Mouse (Mus musculus): Measurements from ENCODE around the gene 4930555G01Rik. TPM values are rescaled to one million over a fixed set of nuclear protein-coding genes. Genes with fewer than 3 reads are reported as not detected.
"Not testable (repeated sequence)": the region's sequence is repeated elsewhere in the genome, so short reads cannot be mapped to it uniquely, and the experiment has no call there.

The 4930555G01Rik gene
- not detected in 2 replicates for polyA plus RNA-seq (2015; fragmentation: Nextera tagmentation; extraction: Ambion mirVana)

DNA sequence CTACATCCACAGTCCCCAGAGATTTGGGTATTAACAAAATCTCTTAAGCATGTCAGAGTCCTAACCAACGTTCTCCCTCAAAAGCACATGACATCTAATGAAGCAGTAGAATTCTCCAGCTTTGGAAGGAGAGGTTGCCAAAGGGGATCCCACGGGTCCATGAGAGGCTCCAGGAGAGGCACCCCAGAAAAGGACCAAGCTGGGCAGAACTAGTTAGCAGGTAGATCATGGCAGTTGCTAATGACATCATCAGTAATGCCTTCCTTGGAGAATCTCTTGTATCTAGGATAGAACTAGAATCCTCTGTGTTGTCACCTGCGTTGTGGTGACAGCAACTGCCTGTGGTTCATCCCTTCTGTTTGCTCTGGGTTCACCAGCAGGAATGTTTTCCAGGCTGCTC lies at the start of gene 4930555G01Rik:
TSS of gene 4930555G01Rik (plus strand) at position 301 of the 400 bp plus-strand sequence.
- H3K27ac ChIP-seq (replicated peaks); ATAC-seq (ENCODE audit: low read depth): not testable (repeated sequence)
- WGBS = no CpG with 5 or more reads among the region's 3 CpGs

DNA sequence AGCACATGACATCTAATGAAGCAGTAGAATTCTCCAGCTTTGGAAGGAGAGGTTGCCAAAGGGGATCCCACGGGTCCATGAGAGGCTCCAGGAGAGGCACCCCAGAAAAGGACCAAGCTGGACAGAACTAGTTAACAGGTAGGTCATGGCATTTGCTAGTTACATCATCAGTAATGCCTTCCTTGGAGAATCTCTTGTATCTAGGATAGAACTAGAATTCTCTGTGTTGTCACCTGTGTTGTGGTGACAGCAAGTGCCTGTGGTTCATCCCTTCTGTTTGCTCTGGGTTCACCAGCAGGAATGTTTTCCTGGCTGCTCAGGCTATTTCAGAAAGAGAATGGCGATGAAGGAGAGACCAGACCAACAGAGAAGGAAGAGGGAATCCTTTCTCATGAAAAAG lies 34.8 kb upstream of the 4930555G01Rik start, which contains the start of gene Gm3298:
TSS of gene Gm3298 (plus strand) at position 301 of the 400 bp plus-strand sequence.
- WGBS = 78% methylated on average over 1 of the region's 2 CpGs
- not testable (repeated sequence) for H3K27ac ChIP-seq (replicated peaks); H3K9ac ChIP-seq; ATAC-seq (ENCODE audit: low read depth); H3K4me2 ChIP-seq; H3K27me3 ChIP-seq; H3K4me3 ChIP-seq; H3K36me3 ChIP-seq; H3K9me3 ChIP-seq; H3K4me1 ChIP-seq (replicated peaks)

More for the DNA sequence above, at the start of gene 4930555G01Rik:
- not testable (repeated sequence) for H3K4me1 ChIP-seq (replicated peaks); H3K9me3 ChIP-seq; H3K4me2 ChIP-seq; H3K4me3 ChIP-seq; H3K27me3 ChIP-seq; H3K9ac ChIP-seq; H3K36me3 ChIP-seq

DNA sequence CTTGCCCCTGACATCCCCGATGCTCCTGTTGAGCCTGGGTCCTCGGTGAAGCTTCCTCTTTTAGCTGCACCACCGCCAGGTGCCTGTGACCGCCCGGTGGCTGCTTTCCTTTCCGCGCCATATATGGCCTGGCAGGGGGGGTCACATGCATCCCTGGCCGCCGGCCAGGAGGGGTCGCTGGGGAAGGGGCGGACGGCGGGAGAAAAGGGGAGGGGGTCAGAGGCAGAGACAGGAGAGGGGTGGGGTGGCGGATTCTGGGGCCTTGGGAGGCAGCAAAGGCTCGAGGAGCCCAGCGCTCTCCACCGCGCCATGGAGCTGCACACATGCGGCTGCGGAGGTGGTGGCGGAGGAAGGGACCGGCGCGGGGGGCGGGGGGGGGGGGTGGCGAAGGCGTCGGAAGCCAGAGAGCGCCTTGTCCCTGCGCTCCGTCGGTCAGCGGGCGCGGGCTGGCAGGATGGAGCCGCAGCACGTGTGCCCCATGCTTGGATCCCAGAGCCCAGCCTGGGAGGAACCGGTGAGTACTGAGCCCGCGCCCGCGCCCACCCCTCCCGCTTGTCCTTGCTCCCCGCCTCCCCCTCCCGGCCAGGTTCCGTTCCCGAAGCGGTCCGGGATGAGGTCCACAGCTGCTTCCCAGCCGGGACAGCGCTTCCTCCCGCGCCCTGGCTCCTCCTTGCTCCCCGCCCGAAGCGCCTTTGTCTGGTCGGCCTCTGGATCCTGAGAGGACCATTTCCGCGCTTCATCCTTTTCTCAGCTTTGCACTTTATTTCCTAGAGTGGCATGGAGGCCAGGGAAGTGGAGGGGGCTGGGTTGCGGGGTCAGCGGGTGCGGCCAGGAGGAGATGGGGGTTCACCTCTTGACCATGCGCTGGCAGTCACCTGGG lies 20.4 kb downstream of the 4930555G01Rik start, which contains the start of gene Gm8281:
TSS of gene Gm8281 (plus strand) at position 430 of the 880 bp plus-strand sequence.
- ATAC-seq (ENCODE audit: low read depth); H3K36me3 ChIP-seq; H3K27ac ChIP-seq (replicated peaks): not testable (repeated sequence)

More for the DNA sequence above, 20.4 kb downstream of the 4930555G01Rik start, which contains the start of gene Gm8281:
- not testable (repeated sequence) for H3K4me1 ChIP-seq (replicated peaks); H3K27me3 ChIP-seq; H3K9me3 ChIP-seq
- WGBS = 8% methylated on average over 19 of the region's 63 CpGs
- Histone ChIP-seq H3K4me2 (peak within 1 kb of the TSS; percentile 60), H3K9ac (peak within 1 kb of the TSS; percentile 75), H3K4me3 (peak within 1 kb of the TSS; percentile 46)

Other genes starting within 250 kb of the 4930555G01Rik start
- not detected in 2 replicates for gene Gm3269, start 212.5 kb upstream of the 4930555G01Rik start, polyA plus RNA-seq (2015; fragmentation: Nextera tagmentation; extraction: Ambion mirVana)
- gene Gm3264, start 195.1 kb upstream of the 4930555G01Rik start, polyA plus RNA-seq (2015; fragmentation: Nextera tagmentation; extraction: Ambion mirVana) = 2.2 and 3.2 TPM in 2 replicates
- gene Gm3278, start 158.2 kb upstream of the 4930555G01Rik start, polyA plus RNA-seq (2015; fragmentation: Nextera tagmentation; extraction: Ambion mirVana) = 0.29 and 0.33 TPM in 2 replicates
- gene Gm8297, start 66.7 kb upstream of the 4930555G01Rik start, polyA plus RNA-seq (2015; fragmentation: Nextera tagmentation; extraction: Ambion mirVana) = not detected in 2 replicates
- gene Gm3298, start 34.7 kb upstream of the 4930555G01Rik start, polyA plus RNA-seq (2015; fragmentation: Nextera tagmentation; extraction: Ambion mirVana) = 1.8 TPM in 1 of 2 replicates, not detected in the other
- 6.8 and 6.9 TPM in 2 replicates for gene Gm8281, start 20.4 kb downstream of the 4930555G01Rik start, polyA plus RNA-seq (2015; fragmentation: Nextera tagmentation; extraction: Ambion mirVana)
- not detected in 2 replicates for gene Gm8279, start 80.9 kb downstream of the 4930555G01Rik start, polyA plus RNA-seq (2015; fragmentation: Nextera tagmentation; extraction: Ambion mirVana)
- not detected in 2 replicates for gene Gm3317, start 113.9 kb downstream of the 4930555G01Rik start, polyA plus RNA-seq (2015; fragmentation: Nextera tagmentation; extraction: Ambion mirVana)
- not detected in 2 replicates for gene Gm8271, start 135.2 kb downstream of the 4930555G01Rik start, polyA plus RNA-seq (2015; fragmentation: Nextera tagmentation; extraction: Ambion mirVana)
- not detected in 2 replicates for gene Gm3526, start 210.0 kb downstream of the 4930555G01Rik start, polyA plus RNA-seq (2015; fragmentation: Nextera tagmentation; extraction: Ambion mirVana)

Data from neural tube, embryonic 13.5 days (tissue).